Mouse (Mus musculus) myocyte (in vitro differentiated cells): ENCODE measurements at regions not wholly inside any gene's neighbourhood (a gene's known extent, or its start where the extent isn't known, plus 50 kb on each side); places are given as distances from the start of the nearest gene placed in this dataset.

Experiments
- CEBPB ChIP-seq: IDR thresholded peaks from 2 replicates; pipeline ENCODE4 v1.6.1; 2011; ENCODE audit warnings: mild to moderate bottlenecking, moderate library complexity; ENCODE audit not compliant: poor library complexity, insufficient read depth, severe bottlenecking
- POLR2A ChIP-seq: IDR thresholded peaks from one replicate; pipeline ENCODE4 v1.6.1; 2011; ENCODE audit warnings: low read depth, mild to moderate bottlenecking, control low read depth, moderate library complexity; ENCODE audit not compliant: insufficient read length
- REST ChIP-seq: IDR thresholded peaks from one replicate; pipeline ENCODE4 v1.6.1; 2011; ENCODE audit warnings: mild to moderate bottlenecking, control low read depth, moderate library complexity; ENCODE audit not compliant: insufficient read depth, insufficient read length

DNA sequence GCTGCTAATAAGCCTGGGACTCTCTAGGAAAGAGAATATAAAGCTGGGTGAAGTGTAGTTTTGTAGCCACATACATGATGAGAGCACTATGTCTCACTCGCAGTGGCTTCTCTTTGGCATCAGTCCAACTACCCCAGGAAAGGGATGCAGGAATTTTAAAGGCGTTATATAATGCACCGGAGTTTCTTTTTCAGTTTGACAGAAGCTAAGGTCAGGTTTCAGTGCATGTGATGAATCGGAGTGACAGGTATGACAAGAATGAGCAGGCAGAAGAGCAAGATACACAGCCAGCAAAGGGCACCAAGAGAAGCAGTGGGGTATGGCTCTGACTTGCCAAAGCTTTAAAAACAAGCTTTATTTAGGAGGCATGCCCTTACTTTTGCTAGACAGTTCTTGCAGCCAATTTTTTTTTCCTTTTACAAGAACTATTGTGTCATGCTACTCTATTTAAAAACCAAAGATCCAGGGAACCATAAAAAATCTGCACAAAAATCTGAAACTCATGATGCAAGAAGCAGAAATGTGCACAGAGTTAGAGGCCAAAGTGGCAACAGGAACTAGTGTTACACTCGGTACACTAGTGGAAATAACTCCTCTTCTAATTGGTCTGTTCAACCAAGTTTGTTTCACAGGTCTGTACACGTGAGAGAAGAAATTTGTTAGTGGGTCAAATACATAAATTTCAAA lies 76.2 kb downstream of the Nabp1 start:
- no peak for TF ChIP-seq POLR2A
- TF ChIP-seq REST = no peak
- TF ChIP-seq CEBPB = peak; percentile 92
